14 mouse cellular contexts compared by ENCODE assay signal in genomic region chr7:58733490-58733901, GRCm38 (mm10).
DNase-seq lines count a peak whose midpoint lies in the region; ATAC-seq and TF ChIP-seq lines count a peak whose summit lies in the region.
"Had no signal": no experiment of that assay in that cellular context is flagged by ENCODE, and none has a peak within 500 bp of the region (broad histone marks: within the 10 kb centered on the region; RNA-seq: fewer than 3 reads in every experiment).

No protein-coding gene starts in this region.

- 43% methylated on average over 6 of the region's 6 CpGs for WGBS in heart, embryonic 13.5 days
- 88% methylated on average over 6 of the region's 6 CpGs for WGBS in thymus, adult 2 months
- 41% methylated on average over 6 of the region's 6 CpGs for WGBS in intestine, embryonic 16.5 days
- 65% methylated on average over 6 of the region's 6 CpGs for WGBS in forebrain, embryonic 10.5 days

- no peak for TF ChIP-seq CTCF in thymus, adult 2 months (IDR thresholded peaks at IDR 0.05; ENCODE audit: borderline replicate concordance, control insufficient read depth, extremely low read depth, insufficient read depth, low read length, poor library complexity)

- H3K9me3 ChIP-seq in heart, embryonic 13.5 days: no peaks in the 10 kb centered on the region
- no peaks in the 10 kb centered on the region for H3K9me3 ChIP-seq in intestine, embryonic 16.5 days (ENCODE audit: control insufficient read depth, low read length)
- no peaks in the 10 kb centered on the region for H3K9me3 ChIP-seq in forebrain, embryonic 10.5 days
- H3K9me3 ChIP-seq: liver, embryonic 15.5 days had no signal

- peaks cover 42% of the 10 kb centered on the region for H3K4me1 ChIP-seq in heart, embryonic 13.5 days
- H3K4me1 ChIP-seq in thymus, adult 2 months (replicated peaks; ENCODE audit: control insufficient read depth, insufficient read depth, low read length): peaks cover 22% of the 10 kb centered on the region
- peaks cover 5% of the 10 kb centered on the region for H3K4me1 ChIP-seq in intestine, embryonic 16.5 days (ENCODE audit: control insufficient read depth, insufficient read depth, low read length)
- H3K4me1 ChIP-seq in forebrain, embryonic 10.5 days: peaks cover 6% of the 10 kb centered on the region

- H3K27ac ChIP-seq in heart, embryonic 13.5 days (replicated peaks): 0 out of 2 replicates have a peak overlapping the region, but pooled peaks have one; percentile 20
- H3K27ac ChIP-seq in thymus, adult 2 months (ENCODE audit: control insufficient read depth, insufficient read depth, low read length): peak overlapping the region; percentile 56
- no peak overlapping the region; the same call in 1 of the 2 replicates for H3K27ac ChIP-seq in intestine, embryonic 16.5 days (ENCODE audit: low read length)
- no peak overlapping the region for H3K27ac ChIP-seq in forebrain, embryonic 10.5 days
- H3K27ac ChIP-seq: left cerebral cortex, adult 2 months; liver, embryonic 15.5 days had no signal

- H3K9ac ChIP-seq in heart, embryonic 13.5 days: no peak overlapping the region
- no peak overlapping the region for H3K9ac ChIP-seq in intestine, embryonic 16.5 days (ENCODE audit: low read depth, low read length)
- H3K9ac ChIP-seq: liver, embryonic 15.5 days had no signal

- no peak overlapping the region for H3K4me2 ChIP-seq in heart, embryonic 13.5 days
- no peak overlapping the region for H3K4me2 ChIP-seq in intestine, embryonic 16.5 days (ENCODE audit: low read depth, low read length)
- H3K4me2 ChIP-seq: liver, embryonic 15.5 days had no signal

- no peaks in the 10 kb centered on the region for H3K27me3 ChIP-seq in heart, embryonic 13.5 days (replicated peaks)
- no peaks in the 10 kb centered on the region for H3K27me3 ChIP-seq in thymus, adult 2 months (ENCODE audit: control insufficient read depth, insufficient read depth, low read length)
- H3K27me3 ChIP-seq in intestine, embryonic 16.5 days (replicated peaks; ENCODE audit: control insufficient read depth, insufficient read depth, low read length): no peaks in the 10 kb centered on the region
- no peaks in the 10 kb centered on the region for H3K27me3 ChIP-seq in forebrain, embryonic 10.5 days (ENCODE audit: poor library complexity, severe bottlenecking)
- H3K27me3 ChIP-seq: liver, embryonic 15.5 days had no signal

- DNase-seq in heart, postnatal 4 days: no peak
- no peak for DNase-seq in thymus, adult 2 months
- DNase-seq in thymus, postnatal 25 days: no peak
- DNase-seq in forebrain, embryonic 10.5 days (ENCODE audit: extremely low spot score, low spot score): no peak
- no peak for DNase-seq in frontal cortex, postnatal 14 days (ENCODE audit: low spot score in 2 of 2)
- DNase-seq: cerebellum, adult 2 months; gastrocnemius, postnatal 14 days; kidney, postnatal 10 days; midbrain, embryonic 14.5 days had no signal

- no peak for ATAC-seq in heart, embryonic 13.5 days (ENCODE audit: extremely low read depth, insufficient number of reproducible peaks, low FRiP score, low TSS enrichment)
- peak; percentile 71 for ATAC-seq in intestine, embryonic 16.5 days
- ATAC-seq in megakaryocyte-erythroid progenitor cell, adult 5-6 weeks (replicated peaks; ENCODE audit: low FRiP score, low TSS enrichment, poor library complexity, severe bottlenecking): no peak

- TF ChIP-seq POLR2A in thymus, adult 2 months (IDR thresholded peaks at IDR 0.05; ENCODE audit: control insufficient read depth, extremely low read depth, insufficient read depth, low read length, poor library complexity): no peak

- no peak overlapping the region for H3K4me3 ChIP-seq in heart, embryonic 13.5 days
- H3K4me3 ChIP-seq in thymus, adult 2 months (ENCODE audit: control insufficient read depth, insufficient read depth, low read length): no peak overlapping the region
- H3K4me3 ChIP-seq in intestine, embryonic 16.5 days (ENCODE audit: low read length): no peak overlapping the region
- H3K4me3 ChIP-seq in forebrain, embryonic 10.5 days: no peak overlapping the region
- H3K4me3 ChIP-seq: left cerebral cortex, adult 2 months; liver, embryonic 15.5 days had no signal

- H3K36me3 ChIP-seq in heart, embryonic 13.5 days: no peaks in the 10 kb centered on the region
- no peaks in the 10 kb centered on the region for H3K36me3 ChIP-seq in thymus, adult 2 months (ENCODE audit: control insufficient read depth, insufficient read depth, low read length)
- H3K36me3 ChIP-seq in intestine, embryonic 16.5 days (ENCODE audit: control insufficient read depth, insufficient read depth, low read length): no peaks in the 10 kb centered on the region
- H3K36me3 ChIP-seq in forebrain, embryonic 10.5 days (replicated peaks): no peaks in the 10 kb centered on the region
- H3K36me3 ChIP-seq: liver, embryonic 15.5 days had no signal

Comparison
In these comparisons a context has a peak if more than half of its experiments do, and no peak if none do; other contexts are left out.
1. H3K27ac ChIP-seq: peak in heart, embryonic 13.5 days (single experiment) and thymus, adult 2 months (single experiment); none in intestine, embryonic 16.5 days (single experiment) and forebrain, embryonic 10.5 days (single experiment).